Mouse (Mus musculus) adrenal gland, postnatal 4 days (tissue): Measurements from ENCODE around the gene Olfr524. TPM values are rescaled to one million over a fixed set of nuclear protein-coding genes. Genes with fewer than 3 reads are reported as not detected.

Source experiments
- DNase-seq, 2 experiments: peaks; one replicate each; pipeline ENCODE4 v3.0.0; 2021 to 2022; ENCODE audit warnings: low spot score in 2 of 2, mixed read lengths in 2 of 2
- total RNA-seq, 2 experiments: library from RNA; stranded (reverse); gene quantifications; 2 replicates each; pipeline ENCODE4 v1.2.3; 2021

Olfr524 gene
- total RNA-seq, 2 experiments from 2014 or later: not detected

DNA sequence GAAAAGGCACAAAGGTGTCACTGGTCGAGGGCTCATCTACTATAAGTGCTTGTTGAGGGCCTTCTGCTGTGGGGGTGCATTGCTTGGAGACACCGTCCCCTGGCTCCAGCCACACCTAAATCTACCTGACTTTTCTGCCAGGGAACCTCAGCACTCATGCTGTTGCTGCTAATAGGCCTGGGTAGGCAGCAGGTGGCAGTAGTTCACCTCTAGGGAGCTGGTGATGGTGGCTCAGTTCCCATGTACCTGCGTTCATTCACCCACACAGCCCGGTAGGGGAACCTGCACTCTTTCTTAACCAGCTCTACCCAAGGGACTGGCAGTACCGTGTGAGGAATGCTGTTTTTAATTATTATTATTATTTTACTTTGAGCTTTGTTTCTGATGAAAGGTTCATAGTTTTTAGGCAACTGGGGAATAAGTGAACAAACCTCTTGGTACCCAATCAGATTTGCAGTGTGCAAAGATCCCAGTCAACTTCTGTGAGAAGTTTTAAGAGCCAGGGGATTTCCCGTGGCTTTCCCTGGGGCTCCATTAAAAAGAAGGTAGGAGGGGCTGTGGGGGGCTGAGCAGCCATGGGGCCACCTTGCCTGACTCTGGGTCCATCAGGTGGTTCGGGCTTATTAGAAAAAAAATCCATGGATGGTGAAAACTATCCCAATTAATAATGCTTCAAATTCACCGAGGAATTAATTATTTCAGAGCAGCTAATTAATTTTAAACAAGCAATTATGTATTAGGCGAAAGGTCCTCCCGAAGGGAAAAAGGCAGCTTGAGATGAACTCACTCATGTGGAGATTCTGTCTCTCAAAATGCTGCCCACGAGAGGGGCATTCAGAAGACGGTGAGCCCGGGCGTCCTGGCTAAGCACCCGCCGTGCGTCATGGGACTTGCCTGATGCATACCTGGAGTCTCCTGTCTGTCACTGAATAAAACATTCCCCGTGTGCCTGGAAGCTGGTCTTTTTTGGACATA is 18.8 kb downstream of the Olfr524 start:
- DNase-seq: no peak

GRCm38 (mm10) chr7:140184206-140184605 is 21.6 kb downstream of the Olfr524 start:
- no peak for DNase-seq

DNA sequence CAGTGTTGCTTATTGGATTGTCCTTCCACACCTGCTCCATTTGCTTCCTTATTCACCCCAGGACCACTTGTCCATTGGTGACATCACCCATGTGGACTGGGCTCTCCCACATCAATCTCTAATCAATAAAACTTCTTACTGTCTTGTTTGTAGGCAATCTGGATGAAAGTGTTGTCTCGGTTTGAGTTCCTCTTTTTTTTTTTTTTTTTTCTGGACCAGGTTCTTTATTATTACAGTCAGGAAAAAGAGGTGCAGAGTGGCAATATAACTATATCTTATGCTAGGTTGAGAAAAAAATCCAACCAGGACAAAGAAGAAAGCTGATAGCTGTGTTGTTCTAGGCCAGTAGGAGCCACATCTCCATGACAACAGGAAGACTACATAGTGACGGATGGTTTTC is 25.1 kb downstream of the Olfr524 start:
- DNase-seq: no peak

DNA sequence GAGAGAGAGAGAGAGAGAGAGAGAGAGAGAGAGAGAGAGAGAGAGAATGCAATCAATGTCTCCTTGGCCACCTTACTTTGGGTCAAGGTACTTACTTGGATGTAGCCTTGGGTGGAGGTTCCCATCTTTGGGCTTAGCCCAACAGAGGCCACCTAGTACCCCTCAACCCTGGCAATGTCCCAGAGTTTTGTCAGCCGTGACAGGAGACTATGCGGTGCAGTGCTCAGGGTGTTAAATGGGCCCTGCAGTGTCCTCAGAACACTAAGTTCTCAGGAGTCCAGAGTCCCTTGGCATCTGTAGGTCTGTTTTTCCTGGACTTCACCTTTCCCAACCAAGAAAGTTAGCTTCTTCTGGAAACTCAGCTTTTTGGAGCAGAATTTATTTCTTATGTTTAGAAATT is 26.6 kb downstream of the Olfr524 start:
- DNase-seq: no peak

DNA sequence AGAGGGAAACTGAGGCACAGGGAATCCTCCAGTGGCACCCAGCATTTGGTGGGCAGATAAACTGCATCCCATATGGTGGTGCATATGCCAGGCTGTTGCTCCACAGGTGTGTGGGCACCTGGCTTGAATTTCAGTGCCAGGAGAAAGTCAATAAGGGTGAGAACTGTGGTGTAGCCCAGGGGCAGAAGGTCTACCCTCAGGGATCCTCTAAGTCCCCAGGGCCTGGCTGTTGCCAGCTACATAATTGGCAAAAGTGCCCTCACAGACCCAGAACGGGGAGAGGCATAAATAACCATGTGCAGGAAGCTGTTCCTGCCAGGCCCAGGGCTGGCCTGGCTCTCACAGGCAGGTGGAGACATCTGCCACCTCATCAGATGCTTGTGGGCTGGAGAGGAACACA is 32.8 kb downstream of the Olfr524 start, which contains the start of gene Olfr523:
TSS of gene Olfr523 (plus strand) at position 282 of the 400 bp plus-strand sequence.
- no peak for DNase-seq

DNA sequence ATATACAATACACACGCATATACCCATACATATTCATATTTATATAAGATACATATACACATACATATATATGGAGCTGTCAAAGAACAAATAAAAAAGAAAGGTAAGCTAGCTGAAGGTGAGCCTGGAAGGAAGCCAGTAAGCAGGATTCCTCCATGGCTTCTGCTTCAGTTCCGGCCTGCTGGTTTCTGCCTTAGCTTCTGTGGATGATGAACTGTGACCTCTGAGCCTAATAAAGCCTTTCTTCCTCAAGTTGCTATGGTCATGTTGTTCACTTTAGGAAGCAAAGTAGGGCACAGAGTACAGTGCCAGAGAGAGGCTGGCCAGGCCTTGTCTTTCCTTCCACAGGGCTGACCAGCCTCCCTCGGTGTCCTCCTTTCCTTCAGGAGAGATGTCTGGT is 34.9 kb downstream of the Olfr524 start:
- DNase-seq: no peak

GRCm38 (mm10) chr7:140169386-140169785 is 36.4 kb downstream of the Olfr524 start:
- no peak for DNase-seq

DNA sequence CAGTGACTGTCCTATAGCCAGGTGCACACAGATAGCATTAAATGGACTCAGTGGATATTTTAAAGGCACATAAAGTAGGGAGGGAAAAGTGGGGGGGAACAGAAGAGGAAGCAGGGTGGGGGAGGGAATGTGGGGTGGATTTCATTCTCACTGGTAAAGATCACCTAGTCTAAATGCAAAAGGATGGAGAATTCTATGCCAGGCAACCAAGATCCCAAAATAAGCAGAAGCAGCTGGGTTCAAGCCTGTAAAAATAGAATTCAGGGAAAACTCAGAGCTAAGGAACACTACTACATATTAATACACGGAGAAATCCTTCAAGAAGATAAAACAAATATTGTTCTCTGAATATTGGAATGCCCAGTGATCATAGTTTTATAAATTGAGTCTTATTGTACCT is 37.8 kb downstream of the Olfr524 start:
- no peak for DNase-seq

DNA sequence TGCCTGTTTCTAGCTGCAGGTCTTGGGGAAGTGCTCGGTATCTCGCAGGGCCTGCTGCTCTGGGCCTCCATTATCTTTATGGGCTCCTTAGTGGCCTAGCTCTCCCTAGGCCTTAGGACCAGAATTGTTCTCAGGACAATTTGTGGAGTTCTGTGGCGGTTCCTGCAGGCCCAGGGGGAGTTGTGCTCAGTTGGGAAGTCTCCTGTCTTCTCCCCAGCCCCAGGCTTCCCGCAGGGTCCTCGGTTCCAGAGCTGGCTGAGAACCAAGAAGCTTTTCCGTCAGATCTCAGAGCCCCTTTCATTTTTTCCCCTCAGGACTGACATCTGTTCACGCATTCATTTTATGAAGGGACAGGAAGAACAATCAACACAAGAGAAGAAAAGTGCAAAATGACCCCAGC is 41.1 kb downstream of the Olfr524 start, which contains the start of gene Olfr522:
TSS of gene Olfr522 (minus strand) at position 101 of the 400 bp plus-strand sequence.
- no peak for DNase-seq

DNA sequence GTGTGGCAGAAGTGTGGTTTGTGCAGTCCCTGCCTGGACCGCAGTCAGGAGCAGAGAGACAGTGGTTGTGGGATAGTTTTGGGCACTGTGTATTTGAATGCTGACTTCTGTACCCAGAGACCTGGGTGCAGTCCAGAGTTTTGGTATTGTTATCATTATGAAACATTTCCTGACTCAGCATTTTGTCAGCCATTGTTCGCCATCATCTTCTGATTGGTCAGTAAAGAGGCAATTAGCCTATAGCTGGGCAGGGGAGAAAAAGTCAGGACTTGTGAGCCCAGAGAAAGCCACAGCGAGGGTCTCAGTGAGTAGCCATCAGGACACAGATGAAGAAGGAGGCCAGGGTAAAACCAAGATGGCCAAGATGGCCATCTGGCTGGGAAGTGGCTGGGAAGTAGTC is 45.4 kb downstream of the Olfr524 start:
- DNase-seq: no peak

DNA sequence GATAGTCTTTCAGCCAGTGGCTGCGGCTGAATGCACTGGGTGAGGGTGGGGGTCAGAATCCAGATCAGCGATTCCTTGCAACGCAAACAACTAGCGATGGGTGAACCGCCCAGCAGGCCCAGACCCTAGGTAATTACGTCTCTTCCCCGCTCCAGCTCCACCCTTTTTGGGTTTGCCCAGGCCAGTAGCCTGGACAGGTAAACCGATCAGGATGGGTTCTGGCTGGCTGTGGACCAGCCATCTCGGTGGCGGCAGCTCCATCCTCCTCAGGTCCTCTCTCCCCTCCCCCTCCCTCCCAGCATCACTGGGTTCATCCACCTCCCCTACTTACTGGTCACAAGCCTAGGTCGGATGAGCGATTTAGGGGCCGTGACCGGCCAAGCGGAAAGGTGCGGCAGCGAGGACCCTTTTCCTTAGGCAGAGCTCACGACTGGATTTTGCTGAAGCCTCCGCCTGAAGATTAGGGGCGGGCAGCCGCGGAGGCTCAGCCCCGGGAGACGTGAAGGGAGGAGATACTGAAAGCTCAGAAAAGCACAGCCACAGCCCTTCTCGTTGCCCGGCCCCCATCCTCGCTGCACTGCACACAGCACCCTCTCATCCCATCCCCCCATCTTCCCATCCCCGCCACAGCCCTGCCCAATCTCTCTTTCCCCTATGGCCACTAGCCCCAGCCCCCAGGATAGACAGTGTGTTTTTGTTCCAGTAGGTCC is 51.4 kb downstream of the Olfr524 start, which contains the start of gene Sprn:
TSS of gene Sprn (minus strand) at position 660 of the 710 bp plus-strand sequence.
- DNase-seq: no peak

GRCm38 (mm10) chr7:140153829-140154217 is 51.9 kb downstream of the Olfr524 start:
- no peak for DNase-seq

GRCm38 (mm10) chr7:140153383-140153782 is 52.4 kb downstream of the Olfr524 start:
- DNase-seq: peak in 1 of 2 experiments; percentile 14

Other genes with a start within 250 kb of the Olfr524 start
- 1 to 10 TPM in 1 of 2 experiments, under 1 TPM in 1; 0.54 to 1.2 TPM for gene 6430531B16Rik, start 227.2 kb downstream of the Olfr524 start, total RNA-seq
- gene Adam8, start 213.4 kb downstream of the Olfr524 start, total RNA-seq: 1 to 10 TPM; 1.8 to 2.0 TPM
- gene Zfp511, start 169.6 kb downstream of the Olfr524 start, total RNA-seq: 10 to 100 TPM; 20.2 to 21.9 TPM
- 10 to 100 TPM; 53.7 to 55.8 TPM for gene Tubgcp2, start 169.3 kb downstream of the Olfr524 start, total RNA-seq
- gene Msx3, start 156.9 kb downstream of the Olfr524 start, total RNA-seq: not detected
- gene Caly, start 123.4 kb downstream of the Olfr524 start, total RNA-seq: 10 to 100 TPM; 10.8 to 12.9 TPM
- gene Prap1, start 112.6 kb downstream of the Olfr524 start, total RNA-seq: not detected
- gene Fuom, start 103.5 kb downstream of the Olfr524 start, total RNA-seq: 10 to 100 TPM; 65.1 to 72.4 TPM
- 10 to 100 TPM; 20.4 to 21.0 TPM for gene Paox, start 90.2 kb downstream of the Olfr524 start, total RNA-seq
- gene Echs1, start 89.5 kb downstream of the Olfr524 start, total RNA-seq: 100 to 1,000 TPM; 290 to 325 TPM
- 10 to 100 TPM; 33.6 to 35.8 TPM for gene Mtg1, start 68.4 kb downstream of the Olfr524 start, total RNA-seq
- 1 to 10 TPM; 1.7 to 2.6 TPM for gene Sprn, start 51.1 kb downstream of the Olfr524 start, total RNA-seq
- not detected for gene Olfr522, start 41.2 kb downstream of the Olfr524 start, total RNA-seq
- gene Olfr523, start 32.7 kb downstream of the Olfr524 start, total RNA-seq: not detected
- gene Cd163l1, start 12.3 kb upstream of the Olfr524 start, total RNA-seq: not detected
- gene 5830411N06Rik, start 41.3 kb upstream of the Olfr524 start, total RNA-seq: not detected
- gene Olfr525, start 114.9 kb upstream of the Olfr524 start, total RNA-seq: not detected
- not detected for gene Olfr527, start 128.1 kb upstream of the Olfr524 start, total RNA-seq
- gene Olfr60, start 155.7 kb upstream of the Olfr524 start, total RNA-seq: not detected
- not detected for gene Olfr530, start 170.4 kb upstream of the Olfr524 start, total RNA-seq
- gene Olfr531, start 197.0 kb upstream of the Olfr524 start, total RNA-seq: not detected
- gene Olfr532, start 215.7 kb upstream of the Olfr524 start, total RNA-seq: not detected